Mouse (Mus musculus): Measurements from ENCODE around the gene Myh1.
A peak's percentile ranks its signal among the peaks of the same experiment; 100 is the strongest.

Myh1 gene

GRCm38 (mm10) chr11:67229946-67230345, 30.1 kb downstream of the Myh1 start:
- DNase-seq (ENCODE audit: low spot score in 2 of 2) = peak in 1 of 2 experiments; percentile 28

DNA sequence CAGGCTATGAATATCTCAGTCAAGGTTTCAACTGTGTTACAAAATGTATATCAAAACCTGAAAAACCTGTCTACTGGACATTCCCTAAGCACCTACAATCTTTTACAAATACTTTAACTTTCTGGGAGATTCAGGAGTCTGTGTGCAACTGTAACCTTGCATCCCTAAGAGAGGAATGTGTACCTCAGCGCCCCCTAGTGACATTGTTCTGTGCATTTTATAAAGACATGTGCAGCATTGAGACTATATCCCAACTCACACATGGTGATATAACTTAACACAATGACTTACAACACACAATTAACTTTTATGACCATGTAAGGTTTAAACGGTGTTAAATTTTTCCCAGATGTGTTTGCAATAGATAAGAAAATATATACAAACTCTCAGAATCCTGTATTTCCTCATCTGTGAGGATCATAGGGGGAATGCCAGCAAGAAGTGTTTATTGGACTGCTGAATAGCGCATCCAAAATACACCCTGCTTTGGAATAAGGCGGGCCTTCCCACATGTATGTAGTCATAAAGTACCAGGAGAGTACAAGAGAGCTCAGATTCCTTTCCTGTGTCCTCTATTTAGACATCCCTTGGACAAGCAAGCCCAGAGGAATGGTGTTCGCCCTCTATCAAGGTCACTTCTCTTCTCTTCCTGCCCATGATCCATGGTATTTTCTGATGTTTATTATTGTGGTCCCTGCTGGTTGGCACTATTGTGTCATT, 35.9 kb downstream of the Myh1 start:
- DNase-seq (ENCODE audit: low spot score in 2 of 2) = peak in 1 of 2 experiments; percentile 9

DNA sequence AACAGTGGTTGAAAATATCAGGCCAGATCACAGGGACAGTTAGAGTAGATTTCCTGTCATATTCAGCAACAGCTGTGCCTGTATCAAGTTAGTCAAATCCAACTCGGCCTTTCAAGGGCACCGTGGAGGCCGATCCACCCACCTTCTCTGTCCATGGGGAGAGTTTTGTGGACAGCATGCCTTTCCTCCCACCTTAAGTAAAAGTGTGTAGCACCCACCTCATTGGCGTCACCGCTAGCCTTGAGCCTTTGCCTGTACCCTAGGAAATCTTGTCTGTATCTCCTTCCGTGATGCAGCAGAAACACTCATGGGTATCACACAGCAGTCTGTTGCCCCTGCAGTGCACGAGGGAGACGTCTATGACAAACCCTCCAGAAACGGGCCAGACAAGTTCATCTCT, 36.9 kb downstream of the Myh1 start:
- no peak for DNase-seq (ENCODE audit: low spot score in 2 of 2)

DNA sequence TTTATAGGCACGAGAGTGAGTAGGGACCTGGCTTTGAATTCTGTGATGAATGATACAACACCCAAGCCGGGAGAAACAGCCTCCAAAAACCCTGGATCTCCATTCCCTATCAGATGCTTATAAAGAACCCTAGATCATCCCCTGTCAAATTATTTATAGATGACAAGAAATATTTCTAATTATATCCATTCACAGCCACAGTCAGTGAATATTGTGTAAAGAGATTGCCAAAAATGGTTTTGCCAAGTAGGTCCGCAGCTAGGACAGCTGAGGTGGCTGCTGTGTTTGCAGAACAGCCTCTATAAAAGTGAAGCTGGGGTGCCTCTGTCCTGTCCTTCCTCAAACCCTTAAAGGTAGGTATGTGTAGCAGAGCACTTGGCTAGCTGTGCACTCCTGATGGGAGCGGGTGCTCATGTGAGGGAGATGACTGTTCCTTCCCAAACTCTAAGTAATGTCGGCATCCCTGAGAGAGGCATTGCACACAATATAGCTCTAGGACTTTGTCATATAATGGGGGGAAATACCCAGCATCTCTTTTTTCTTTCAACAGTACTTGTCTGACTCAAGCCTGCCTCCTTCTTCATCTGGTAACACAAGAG, 37.7 kb downstream of the Myh1 start, which contains the start of gene Myh4:
TSS of gene Myh4 (plus strand) at position 549 of the 599 bp plus-strand sequence.
- no peak for DNase-seq (ENCODE audit: low spot score in 2 of 2)

DNA sequence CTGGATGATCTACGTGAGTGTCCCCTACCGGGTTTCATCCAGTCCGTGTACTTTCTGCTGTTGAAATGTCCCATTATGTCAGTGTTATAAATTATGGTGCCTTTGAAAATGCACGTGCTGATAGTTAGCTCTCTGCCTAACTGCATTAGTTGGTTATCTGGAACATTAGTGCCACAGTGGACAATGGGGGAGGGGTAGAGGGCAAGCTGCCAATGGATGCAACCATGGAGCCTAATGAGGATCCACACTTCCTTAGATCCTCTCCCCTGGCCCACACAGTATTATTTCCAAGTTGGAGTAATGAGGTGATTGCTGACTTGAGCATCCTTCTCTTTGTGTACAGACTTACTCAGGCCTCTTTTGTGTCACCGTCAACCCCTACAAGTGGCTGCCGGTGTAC, 41.2 kb downstream of the Myh1 start:
- no peak for DNase-seq (ENCODE audit: low spot score in 2 of 2)

DNA sequence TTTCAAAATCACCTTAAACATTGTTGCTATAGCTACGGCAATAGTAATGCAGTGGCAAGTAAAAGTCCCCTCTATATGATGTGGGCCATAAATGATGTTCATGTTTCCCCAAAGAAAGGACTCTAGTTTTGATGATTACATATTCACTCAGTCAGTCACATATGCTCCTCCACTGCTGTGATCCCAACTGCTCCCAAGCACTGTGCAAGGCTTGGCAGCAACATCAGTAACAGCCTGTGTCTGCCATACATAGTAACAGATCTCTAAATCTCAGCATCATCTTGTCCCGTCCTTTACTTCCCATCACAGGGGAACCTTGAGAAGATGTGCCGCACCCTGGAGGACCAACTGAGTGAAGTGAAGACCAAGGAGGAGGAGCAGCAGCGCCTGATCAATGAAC, 53.8 kb downstream of the Myh1 start:
- DNase-seq (ENCODE audit: low spot score in 2 of 2) = no peak

DNA sequence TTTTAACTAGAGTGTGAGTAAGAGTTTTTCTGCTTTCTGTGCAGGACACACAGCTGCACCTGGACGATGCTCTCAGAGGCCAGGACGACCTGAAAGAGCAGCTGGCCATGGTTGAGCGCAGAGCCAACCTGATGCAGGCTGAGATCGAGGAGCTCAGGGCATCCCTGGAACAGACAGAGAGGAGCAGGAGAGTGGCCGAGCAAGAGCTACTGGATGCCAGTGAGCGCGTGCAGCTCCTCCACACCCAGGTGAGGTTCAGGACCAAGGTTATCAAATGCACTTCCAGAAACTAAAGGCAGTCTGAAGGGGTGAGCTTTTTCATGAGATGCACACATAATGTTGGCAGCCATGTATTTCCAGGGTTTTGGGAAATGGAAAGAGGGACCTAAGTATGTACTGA, 57.2 kb downstream of the Myh1 start:
- DNase-seq (ENCODE audit: low spot score in 2 of 2) = no peak

DNA sequence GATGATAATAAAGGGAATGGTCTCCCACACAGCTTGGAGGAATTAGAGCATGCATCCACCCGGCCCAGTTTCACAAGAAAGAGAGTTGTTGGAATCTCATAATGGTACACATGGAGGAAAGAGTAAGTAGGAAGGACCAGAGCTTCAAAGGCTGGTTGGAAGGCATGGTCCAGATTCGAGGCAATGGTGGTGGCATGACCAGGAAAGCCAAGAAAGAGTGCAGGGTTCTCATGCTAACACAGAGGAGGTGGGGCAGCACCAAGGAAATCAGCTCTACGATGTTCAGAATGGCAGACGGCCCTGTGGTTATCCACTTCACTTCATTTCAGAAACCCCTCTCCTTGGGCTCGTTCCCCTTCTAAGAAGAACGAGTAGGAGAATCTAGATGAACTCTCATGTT, 61.1 kb downstream of the Myh1 start:
- DNase-seq (ENCODE audit: low spot score in 2 of 2) = no peak
